Mouse (Mus musculus) hindbrain, embryonic 16.5 days (tissue): ENCODE results near the gene Zfyve1. TPM values are rescaled to one million over a fixed set of nuclear protein-coding genes. Genes with fewer than 3 reads are reported as not detected.
"Not testable (repeated sequence)": the region's sequence is repeated elsewhere in the genome, so short reads cannot be mapped to it uniquely, and the experiment has no call there.

Experiments
- ATAC-seq: fragments of 200-750 bp; cut with Nextera tagmentation; 2 replicates; pipeline ENCODE4 v1.8.0; 2017; ENCODE audit warnings: moderate TSS enrichment, moderate library complexity
- H3K27ac ChIP-seq: fragments of 300-500 bp; sonication (generic); 2 replicates; pipeline ENCODE4 v1.5.1; 2014; ENCODE audit warnings: low read depth, mild to moderate bottlenecking, control low read depth, low read length, moderate library complexity
- H3K27me3 ChIP-seq: fragments of 300-500 bp; sonication (generic); replicated peaks from 2 replicates; pipeline ENCODE4 v1.6.1; 2014; ENCODE audit warnings: low read length; ENCODE audit not compliant: control insufficient read depth, insufficient read depth
- H3K36me3 ChIP-seq: fragments of 300-500 bp; sonication (generic); 2 replicates; pipeline ENCODE4 v1.6.1; 2014; ENCODE audit warnings: mild to moderate bottlenecking, low read length, moderate library complexity, mixed read lengths; ENCODE audit not compliant: control insufficient read depth, insufficient read depth
- H3K4me1 ChIP-seq: fragments of 300-500 bp; sonication (generic); 2 replicates; pipeline ENCODE4 v1.6.1; 2014; ENCODE audit warnings: low read depth, low read length; ENCODE audit not compliant: control insufficient read depth, insufficient read depth
- H3K4me2 ChIP-seq: fragments of 300-500 bp; sonication (generic); 2 replicates; pipeline ENCODE4 v1.6.1; 2014; ENCODE audit warnings: mild to moderate bottlenecking, low read length, control low read depth, moderate library complexity
- H3K4me3 ChIP-seq: fragments of 300-500 bp; sonication (generic); 2 replicates; pipeline ENCODE4 v1.5.1; 2014; ENCODE audit warnings: mild to moderate bottlenecking, low read length, control low read depth, moderate library complexity
- H3K9ac ChIP-seq: fragments of 300-500 bp; sonication (generic); 2 replicates; pipeline ENCODE4 v1.6.1; 2014; ENCODE audit warnings: low read depth, mild to moderate bottlenecking, control low read depth, low read length, moderate library complexity
- H3K9me3 ChIP-seq: fragments of 300-500 bp; sonication (generic); 2 replicates; pipeline ENCODE4 v1.6.1; 2014; ENCODE audit warnings: mild to moderate bottlenecking, low read length, moderate library complexity; ENCODE audit not compliant: control insufficient read depth
- WGBS: fragments of 180-500 bp; shearing (Covaris S2); extraction: QIAGEN DNeasy Blood & Tissue Kit; methylation state at CpG from one replicate; pipeline ENCODE4 v1.1.7; 2014; 5-methylcytosine and 5-hydroxymethylcytosine counted together
- polyA plus RNA-seq: library from polyadenylated mRNA; unstranded; fragments of >200 nt; fragmentation: Nextera tagmentation; extraction: Ambion mirVana; gene quantifications from 2 replicates; pipeline ENCODE4 v1.2.1, GENCODE M21; 2015

Zfyve1 gene
- polyA plus RNA-seq, result 20.8 and 26.1 TPM in 2 replicates

- H3K9ac ChIP-seq, result peak within 1 kb of the TSS; percentile 99
- peaks cover 11% of the 10 kb centered on the region for H3K36me3 ChIP-seq
- H3K27me3 ChIP-seq, result no peaks in the 10 kb centered on the region
- peak within 1 kb of the TSS; percentile 59 for H3K4me2 ChIP-seq
- peak; percentile 100 for ATAC-seq
- H3K27ac ChIP-seq, result peak within 1 kb of the TSS; percentile 94
- no peaks in the 10 kb centered on the region for H3K9me3 ChIP-seq
- peaks cover 25% of the 10 kb centered on the region for H3K4me1 ChIP-seq
- WGBS, result under 1% methylated on average over 28 of the region's 28 CpGs
- peak within 1 kb of the TSS; percentile 90 for H3K4me3 ChIP-seq
Observed at GRCm38 (mm10) chr12:83597025-83597501, at the start of gene Zfyve1. Gene Zfyve1 (minus strand): TSS chr12:83597222.

GRCm38 (mm10) chr12:83643116-83643515, 46.1 kb upstream of the Zfyve1 start:
- no peak overlapping the region for H3K4me2 ChIP-seq
- H3K27me3 ChIP-seq, result no peaks in the 10 kb centered on the region
- H3K27ac ChIP-seq, result no peak overlapping the region
- H3K9ac ChIP-seq, result no peak overlapping the region
- no peak for ATAC-seq
- no peaks in the 10 kb centered on the region for H3K9me3 ChIP-seq
- H3K4me3 ChIP-seq, result no peak overlapping the region
- H3K4me1 ChIP-seq, result no peaks in the 10 kb centered on the region
- WGBS, result 83% methylated on average over 1 of the region's 1 CpGs
- H3K36me3 ChIP-seq, result peaks cover 32% of the 10 kb centered on the region

GRCm38 (mm10) chr12:83641233-83641632, 44.2 kb upstream of the Zfyve1 start:
- no peaks in the 10 kb centered on the region for H3K9me3 ChIP-seq
- H3K4me3 ChIP-seq, result no peak overlapping the region
- no peaks in the 10 kb centered on the region for H3K27me3 ChIP-seq
- no peak overlapping the region for H3K4me2 ChIP-seq
- H3K27ac ChIP-seq, result no peak overlapping the region
- no peak overlapping the region for H3K9ac ChIP-seq
- ATAC-seq, result no peak
- peaks cover 34% of the 10 kb centered on the region for H3K36me3 ChIP-seq
- H3K4me1 ChIP-seq, result no peaks in the 10 kb centered on the region
- 100% methylated on average over 2 of the region's 2 CpGs for WGBS

GRCm38 (mm10) chr12:83633807-83634206, 36.8 kb upstream of the Zfyve1 start:
- H3K4me2 ChIP-seq, result peak overlapping the region; percentile 40
- no peaks in the 10 kb centered on the region for H3K27me3 ChIP-seq
- H3K4me3 ChIP-seq, result no peak overlapping the region
- H3K9me3 ChIP-seq, result no peaks in the 10 kb centered on the region
- no peak overlapping the region for H3K27ac ChIP-seq
- peaks cover 10% of the 10 kb centered on the region; the same call in 1 of the 2 replicates for H3K36me3 ChIP-seq
- 38% methylated on average over 2 of the region's 2 CpGs for WGBS
- H3K9ac ChIP-seq, result no peak overlapping the region
- ATAC-seq, result no peak
- H3K4me1 ChIP-seq, result peaks cover 3% of the 10 kb centered on the region; the same call in 1 of the 2 replicates

DNA sequence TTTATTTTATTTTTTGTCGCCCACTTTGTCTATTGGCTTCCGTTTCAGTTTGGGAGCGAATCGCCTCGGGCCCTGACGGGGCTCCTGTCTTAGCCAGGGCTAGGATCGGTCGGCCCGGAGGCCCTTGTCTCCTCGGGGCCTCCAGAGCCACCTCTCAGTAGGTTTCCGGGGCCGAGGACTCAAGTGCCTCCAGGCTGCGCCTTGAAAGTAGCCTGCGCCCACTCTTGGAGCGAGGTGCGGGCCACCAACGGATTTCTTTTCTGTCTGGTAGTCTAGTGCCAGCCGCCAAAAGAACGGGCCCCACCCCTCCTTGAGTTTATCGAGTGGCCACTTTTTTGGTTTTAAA, 35.6 kb upstream of the Zfyve1 start:
- Histone ChIP-seq H3K9me3 (no peaks in the 10 kb centered on the region), H3K27me3 (no peaks in the 10 kb centered on the region), H3K27ac (peak overlapping the region; percentile 96), H3K4me3 (peak overlapping the region; percentile 83), H3K9ac (peak overlapping the region; percentile 90), H3K36me3 (peaks cover 4% of the 10 kb centered on the region; the same call in 1 of the 2 replicates), H3K4me2 (peak overlapping the region; percentile 63), H3K4me1 (peaks cover 3% of the 10 kb centered on the region; the same call in 1 of the 2 replicates)
- WGBS, result 1% methylated on average over 20 of the region's 20 CpGs
- ATAC-seq, result peak; percentile 49

- ATAC-seq, result peak; percentile 100
- Histone ChIP-seq H3K27ac (peak overlapping the region; percentile 96), H3K4me1 (peaks cover 3% of the 10 kb centered on the region; the same call in 1 of the 2 replicates), H3K36me3 (no peaks in the 10 kb centered on the region), H3K9ac (peak overlapping the region; percentile 90), H3K27me3 (no peaks in the 10 kb centered on the region), H3K4me2 (peak overlapping the region; percentile 66), H3K4me3 (peak overlapping the region; percentile 83), H3K9me3 (no peaks in the 10 kb centered on the region)
- under 1% methylated on average over 51 of the region's 68 CpGs for WGBS
Observed at GRCm38 (mm10) chr12:83631743-83632679, 35.0 kb upstream of the Zfyve1 start.

DNA sequence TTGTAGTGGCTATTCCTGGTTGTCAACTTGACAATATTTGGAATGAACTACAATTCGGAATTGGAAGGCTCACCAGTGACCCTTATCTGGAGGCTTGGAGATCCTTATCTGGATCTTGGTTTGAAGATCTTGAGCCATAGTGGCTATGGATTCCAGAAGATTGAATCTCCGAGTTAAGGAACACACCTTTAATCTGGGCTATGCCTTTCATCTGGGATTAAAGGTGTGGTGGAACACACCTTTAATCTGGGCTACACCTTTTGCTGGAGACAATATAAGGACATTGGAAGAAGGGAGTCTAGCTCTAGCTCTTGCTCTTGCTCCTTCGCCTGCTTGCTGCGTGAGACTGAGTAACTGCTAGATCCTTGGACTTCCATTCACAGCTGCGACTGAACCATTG, 33.9 kb upstream of the Zfyve1 start, which contains the start of gene Rbm25:
Rbm25 (plus strand) TSS at position 301 of the 400 bp plus-strand sequence.
- Histone ChIP-seq H3K27ac (peak within 1 kb of the TSS; percentile 96), H3K9ac (peak within 1 kb of the TSS; percentile 90), H3K4me3 (peak within 1 kb of the TSS; percentile 83), H3K4me2 (peak within 1 kb of the TSS; percentile 66)
- not testable (repeated sequence) for H3K4me1 ChIP-seq, ATAC-seq, H3K9me3 ChIP-seq, H3K27me3 ChIP-seq, H3K36me3 ChIP-seq
- no CpG with 5 or more reads among the region's 5 CpGs for WGBS

- no peaks in the 10 kb centered on the region for H3K36me3 ChIP-seq
- no peaks in the 10 kb centered on the region for H3K9me3 ChIP-seq
- H3K27ac ChIP-seq, result no peak overlapping the region
- H3K4me1 ChIP-seq, result no peaks in the 10 kb centered on the region
- 96% methylated on average over 1 of the region's 1 CpGs for WGBS
- no peak overlapping the region for H3K9ac ChIP-seq
- no peak for ATAC-seq
- no peak overlapping the region for H3K4me3 ChIP-seq
- no peak overlapping the region for H3K4me2 ChIP-seq
- H3K27me3 ChIP-seq, result no peaks in the 10 kb centered on the region
Observed at GRCm38 (mm10) chr12:83624321-83624720, 27.3 kb upstream of the Zfyve1 start.

GRCm38 (mm10) chr12:83622031-83622755, 25.2 kb upstream of the Zfyve1 start:
- Histone ChIP-seq H3K36me3 (no peaks in the 10 kb centered on the region), H3K4me3 (no peak overlapping the region), H3K4me1 (no peaks in the 10 kb centered on the region), H3K9ac (no peak overlapping the region), H3K27ac (no peak overlapping the region), H3K27me3 (no peaks in the 10 kb centered on the region), H3K4me2 (no peak overlapping the region), H3K9me3 (no peaks in the 10 kb centered on the region)
- WGBS, result 83% methylated on average over 6 of the region's 6 CpGs
- ATAC-seq, result no peak
